Mouse (Mus musculus): ENCODE data around the gene Apbb1.

The Apbb1 gene

DNA sequence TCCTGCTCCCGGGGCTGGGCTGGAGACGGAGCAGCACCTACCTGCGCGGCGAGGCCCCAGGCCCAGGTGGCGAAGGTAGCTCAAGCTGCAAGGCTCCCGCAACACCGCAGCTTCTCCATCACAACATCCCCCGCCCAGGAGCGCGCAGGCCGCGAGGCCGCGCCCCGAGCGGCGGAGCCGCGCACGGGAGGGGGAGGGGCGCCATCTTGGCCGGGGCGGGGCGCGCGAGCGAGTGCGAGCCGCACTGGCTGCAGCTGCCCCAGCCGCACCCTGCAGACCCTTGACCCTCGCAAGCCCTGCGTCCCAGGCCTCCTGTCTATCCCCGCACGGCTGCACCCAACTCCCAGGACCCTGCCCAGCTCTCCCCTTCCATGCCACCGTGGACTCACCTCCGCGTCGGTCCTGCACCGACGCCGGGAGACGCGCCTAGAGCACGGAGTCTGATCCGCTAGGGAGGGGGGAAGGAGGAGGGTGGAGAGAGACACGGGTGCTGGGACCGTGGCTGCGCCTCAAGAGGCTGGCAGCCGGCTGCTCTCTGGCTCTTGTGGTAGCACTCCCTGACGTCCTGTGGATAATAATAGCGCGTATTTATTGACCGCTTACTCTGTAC lies at the start of gene Apbb1:
Gene Apbb1, minus strand, starts transcription at position 560 of the 610 bp plus-strand sequence.
- DNase-seq (ENCODE audit: low spot score in 2 of 2): peak; percentile 29 to 36

DNA sequence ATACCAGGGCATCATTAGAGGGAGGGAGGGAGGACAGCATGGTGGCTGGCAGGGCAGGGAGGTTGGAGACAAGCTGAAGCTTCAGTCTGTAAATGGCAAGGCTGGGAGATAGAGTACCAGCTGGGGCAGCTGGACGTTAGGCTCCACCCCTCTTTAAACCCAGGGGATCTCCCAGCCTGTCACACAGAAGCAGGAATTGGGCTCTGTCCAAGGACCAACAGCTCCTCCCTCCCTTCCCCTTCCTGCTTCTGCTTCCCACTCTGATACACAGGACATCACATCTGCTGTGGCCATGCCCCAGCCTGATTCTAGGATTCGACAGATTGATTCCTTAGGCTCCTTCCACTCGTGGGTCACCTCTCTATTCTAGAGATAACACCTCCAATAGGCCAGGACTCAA lies 47.2 kb upstream of the Apbb1 start:
- DNase-seq (ENCODE audit: low spot score in 2 of 2): peak; percentile 35 to 40

DNA sequence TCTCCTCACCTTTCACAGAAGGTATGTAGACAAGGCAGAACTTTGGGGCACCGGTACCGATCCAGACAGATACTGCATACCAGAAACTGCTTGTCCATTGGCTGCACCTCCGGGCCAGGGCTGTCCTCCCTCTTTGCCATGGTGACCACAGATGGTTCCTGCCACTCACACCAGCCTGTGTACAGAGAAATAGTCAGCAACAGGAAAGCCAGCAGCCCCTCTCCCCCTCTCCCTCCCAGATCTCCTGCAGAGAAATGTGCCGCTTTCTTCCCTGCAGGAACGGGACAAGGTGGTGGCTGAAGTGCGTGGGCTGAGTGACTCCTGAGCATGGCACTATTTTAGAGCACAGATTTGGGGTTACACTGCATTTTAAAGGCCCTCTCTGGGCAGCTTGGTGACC lies 43.9 kb upstream of the Apbb1 start:
- DNase-seq (ENCODE audit: low spot score in 2 of 2): no peak

GRCm38 (mm10) chr7:105621646-105622292 lies 40.3 kb upstream of the Apbb1 start:
- no peak for DNase-seq (ENCODE audit: low spot score in 2 of 2)

- DNase-seq (ENCODE audit: low spot score in 2 of 2): no peak
These were observed 39.6 kb upstream of the Apbb1 start for GRCm38 (mm10) chr7:105621053-105621452.

DNA sequence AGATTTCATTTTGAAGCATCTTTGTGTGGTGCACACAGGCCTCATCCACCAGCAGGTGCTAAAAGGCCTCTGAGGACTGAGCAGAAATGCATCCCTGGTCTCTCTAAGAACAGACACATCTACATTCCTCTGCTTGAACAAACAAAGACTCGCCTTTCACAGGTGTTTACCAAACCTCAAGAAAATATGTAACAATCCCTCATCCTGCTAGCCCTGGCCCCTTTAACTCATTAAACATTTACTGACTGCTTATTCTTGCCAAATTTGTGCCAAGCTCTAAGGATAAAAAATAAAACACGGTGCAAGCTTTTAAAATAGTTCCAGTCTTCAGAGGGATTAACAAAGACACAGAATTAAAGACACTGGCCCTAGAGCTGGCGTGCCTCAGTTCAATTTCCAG lies 38.2 kb upstream of the Apbb1 start:
- DNase-seq (ENCODE audit: low spot score in 2 of 2): no peak

DNA sequence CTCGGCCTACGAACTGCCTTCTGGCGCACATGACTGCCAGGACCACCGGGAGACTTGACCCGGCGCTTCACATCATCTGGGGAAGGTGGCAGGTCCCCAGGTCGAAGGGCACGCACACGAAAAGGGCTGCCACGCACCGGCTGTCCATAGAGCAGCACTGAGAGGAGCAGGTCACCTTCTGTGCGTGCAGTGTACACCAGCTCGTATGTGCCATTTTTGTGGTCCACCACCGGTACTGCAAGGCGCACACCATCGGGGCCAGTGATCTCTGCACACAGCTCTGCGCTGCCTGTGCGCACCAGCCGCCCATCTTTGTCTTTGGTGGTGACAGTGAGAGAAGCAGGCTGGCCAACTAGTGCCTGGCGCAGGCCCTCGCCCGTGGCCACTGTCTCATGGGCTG lies 36.4 kb upstream of the Apbb1 start:
- no peak for DNase-seq (ENCODE audit: low spot score in 2 of 2)

GRCm38 (mm10) chr7:105616561-105616960 lies 35.1 kb upstream of the Apbb1 start:
- DNase-seq (ENCODE audit: low spot score in 2 of 2): no peak

DNA sequence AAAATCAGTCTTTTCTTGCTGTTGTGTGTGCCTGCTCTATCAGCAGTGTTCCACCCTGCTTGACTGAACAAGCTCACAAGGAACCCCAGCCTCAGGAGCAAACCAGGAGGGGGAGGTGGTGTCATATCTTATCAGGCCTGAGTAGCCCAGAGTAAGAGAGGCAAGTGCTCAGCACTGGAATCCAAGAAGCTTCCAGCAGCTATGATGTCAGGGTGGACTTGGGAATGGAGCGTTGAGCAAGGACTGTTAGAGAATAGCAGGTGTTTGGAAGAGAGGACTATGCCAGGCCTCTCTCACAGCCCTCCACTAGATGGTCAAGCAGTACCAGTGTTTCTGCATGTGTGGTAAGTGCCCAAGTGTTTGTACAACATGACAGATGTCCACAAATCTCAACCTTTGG lies 34.3 kb upstream of the Apbb1 start:
- DNase-seq (ENCODE audit: low spot score in 2 of 2): no peak

DNA sequence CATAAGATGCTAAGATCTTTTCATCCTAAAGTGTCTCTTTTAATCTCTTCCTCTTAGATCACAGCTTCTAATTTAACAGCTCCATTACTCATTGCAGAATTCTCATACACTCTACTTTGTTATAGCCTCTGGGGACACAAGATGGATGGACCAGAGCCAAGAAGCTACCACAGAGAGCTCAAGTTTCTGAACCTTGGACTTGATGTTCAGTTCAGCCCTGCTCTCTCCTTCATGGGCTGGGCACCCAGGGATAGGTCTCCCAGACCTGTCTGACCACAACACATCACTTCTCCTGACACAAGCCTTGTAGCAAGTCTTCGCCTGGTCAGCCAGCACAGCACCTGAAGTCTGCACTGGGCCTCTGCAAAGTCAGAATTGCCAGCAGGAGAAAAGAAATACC lies 32.9 kb upstream of the Apbb1 start:
- DNase-seq (ENCODE audit: low spot score in 2 of 2): no peak

- DNase-seq (ENCODE audit: low spot score in 2 of 2): no peak
These were observed 30.3 kb upstream of the Apbb1 start for GRCm38 (mm10) chr7:105611767-105612166.

DNA sequence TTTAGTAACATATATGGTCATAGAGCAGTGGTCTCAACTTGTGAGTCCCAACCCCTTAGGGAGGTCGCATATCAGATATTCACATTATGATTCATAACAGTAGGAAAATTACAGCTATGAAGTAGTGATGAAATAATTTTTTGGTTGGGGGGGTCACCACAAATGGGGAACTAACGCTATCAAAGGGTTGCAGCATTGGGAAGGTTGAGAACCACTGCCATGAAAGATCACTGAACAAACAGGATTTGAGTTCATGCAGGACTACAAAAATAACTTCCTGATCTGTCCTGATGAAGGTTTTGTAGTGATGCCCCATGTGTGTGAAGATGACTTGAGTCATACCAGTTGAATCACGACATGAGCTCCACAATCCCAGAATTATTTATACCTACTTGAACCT lies 27.0 kb upstream of the Apbb1 start:
- DNase-seq (ENCODE audit: low spot score in 2 of 2): no peak

- DNase-seq (ENCODE audit: low spot score in 2 of 2): peak; percentile 43 to 48
These were observed 21.6 kb upstream of the Apbb1 start for GRCm38 (mm10) chr7:105602860-105603623.

DNA sequence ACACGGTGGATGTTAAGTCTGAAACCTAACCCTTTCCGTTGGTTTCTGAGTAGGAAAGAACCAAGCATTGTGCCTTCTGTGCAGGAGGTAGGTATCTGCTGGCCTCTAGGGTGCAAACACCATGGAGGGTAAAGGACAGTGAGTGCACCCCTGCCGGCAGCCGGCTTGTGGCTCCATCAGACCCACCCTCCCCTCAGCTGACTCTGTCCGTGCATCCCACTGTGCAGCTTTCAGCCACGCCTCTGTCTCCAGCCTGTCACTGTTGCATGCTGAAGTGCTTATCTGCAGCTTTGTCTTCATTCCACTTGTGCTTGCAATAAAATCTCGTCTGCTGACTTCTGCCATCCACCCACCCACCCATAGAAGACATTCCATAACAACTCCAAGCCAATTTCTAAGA lies 8.6 kb upstream of the Apbb1 start:
- no peak for DNase-seq (ENCODE audit: low spot score in 2 of 2)

GRCm38 (mm10) chr7:105588325-105588912 lies 7.0 kb upstream of the Apbb1 start:
- DNase-seq (ENCODE audit: low spot score in 2 of 2): no peak

- DNase-seq (ENCODE audit: low spot score in 2 of 2): no peak
These were observed 506 bp upstream of the Apbb1 start for GRCm38 (mm10) chr7:105581959-105582358.

DNA sequence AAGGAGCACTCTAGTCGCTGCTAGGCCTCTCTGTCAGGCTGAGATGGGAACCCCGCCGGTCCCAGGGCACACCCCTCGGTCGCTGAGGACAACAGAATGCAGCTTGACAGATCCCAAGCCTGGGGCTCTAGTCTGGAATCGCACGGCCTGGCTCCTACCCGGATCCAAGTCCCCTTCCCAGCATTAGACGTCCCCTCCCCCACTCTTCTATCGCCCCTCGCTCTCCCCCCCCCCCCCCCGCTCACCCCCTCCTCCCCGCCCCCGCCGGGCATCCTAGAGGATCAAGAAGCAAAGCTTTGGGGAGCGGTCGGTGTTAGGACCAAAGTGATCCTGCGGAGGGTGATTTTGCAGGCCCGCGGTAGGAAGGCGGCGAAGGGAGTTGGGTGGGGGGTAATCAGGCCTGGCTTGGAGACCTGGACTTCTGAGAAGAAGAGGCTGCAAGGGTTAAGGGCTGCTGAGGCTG lies 795 bp downstream of the Apbb1 start:
- DNase-seq (ENCODE audit: low spot score in 2 of 2): no peak

DNA sequence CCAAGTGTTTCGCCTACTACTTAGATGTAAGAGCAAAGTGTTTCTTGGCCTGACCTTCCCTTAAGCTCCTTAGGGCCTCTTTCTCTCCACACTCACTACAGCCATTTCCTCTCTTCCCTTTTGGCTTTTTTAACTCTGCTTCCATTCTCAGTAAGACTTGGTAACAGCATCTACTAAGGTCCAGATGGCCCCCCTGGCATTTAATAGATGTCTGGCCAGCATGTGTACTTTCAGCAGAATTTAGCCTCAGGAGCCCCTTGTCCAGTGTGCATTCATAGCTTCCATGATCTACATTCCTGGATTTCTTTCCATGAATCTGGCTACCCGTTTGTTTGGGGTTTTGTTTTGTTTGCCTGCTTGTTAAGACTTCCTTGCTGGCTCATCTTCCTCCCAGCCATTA lies 3.0 kb downstream of the Apbb1 start:
- DNase-seq (ENCODE audit: low spot score in 2 of 2): no peak

- DNase-seq (ENCODE audit: low spot score in 2 of 2): no peak
These were observed 4.0 kb downstream of the Apbb1 start for GRCm38 (mm10) chr7:105577377-105577871.

GRCm38 (mm10) chr7:105576166-105576748 lies 5.2 kb downstream of the Apbb1 start:
- no peak for DNase-seq (ENCODE audit: low spot score in 2 of 2)

GRCm38 (mm10) chr7:105574537-105574936 lies 6.9 kb downstream of the Apbb1 start:
- DNase-seq (ENCODE audit: low spot score in 2 of 2): no peak

DNA sequence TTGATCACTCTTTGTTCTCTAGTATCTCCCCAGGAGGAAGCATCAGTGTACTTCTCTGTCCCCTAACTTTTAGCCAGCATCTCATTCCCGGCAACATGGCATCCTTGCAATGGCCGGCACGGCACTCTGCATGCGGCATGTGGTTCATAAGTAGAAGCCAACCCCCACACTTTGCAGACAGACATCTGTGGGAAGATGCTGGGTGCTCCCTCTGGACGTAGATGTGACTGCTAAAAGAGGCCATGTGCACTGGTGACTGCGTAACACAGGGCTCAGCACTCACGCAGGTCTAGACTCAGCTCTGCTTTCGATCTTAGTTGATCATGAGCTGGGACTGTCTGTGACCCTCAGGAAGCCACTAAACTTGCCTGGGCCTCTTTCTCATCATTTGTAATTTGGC lies 8.5 kb downstream of the Apbb1 start:
- no peak for DNase-seq (ENCODE audit: low spot score in 2 of 2)
